Mouse (Mus musculus): ENCODE data around the gene Pkp1. TPM values are rescaled to one million over a fixed set of nuclear protein-coding genes. Genes with fewer than 3 reads are reported as not detected.

The Pkp1 gene
- polyA plus RNA-seq, 1 experiment from 2014 or later = not detected

GRCm38 (mm10) chr1:135943713-135944112 lies 24.7 kb upstream of the Pkp1 start:
- Histone ChIP-seq H3K4me3 (ENCODE audit: low read length) (no peak overlapping the region), H3K36me3 (ENCODE audit: control insufficient read depth, insufficient read depth, low read length) (no peaks in the 10 kb centered on the region), H3K4me1 (ENCODE audit: control insufficient read depth, insufficient read depth, low read length) (no peaks in the 10 kb centered on the region), H3K9me3 (ENCODE audit: control insufficient read depth, low read length) (no peaks in the 10 kb centered on the region), H3K27ac (ENCODE audit: low read depth, low read length) (no peak overlapping the region), H3K27me3 (ENCODE audit: control insufficient read depth, insufficient read depth, low read length) (no peaks in the 10 kb centered on the region), H3K4me2 (replicated peaks; ENCODE audit: low read depth, low read length) (no peak overlapping the region), H3K9ac (ENCODE audit: low read depth, low read length) (no peak overlapping the region)
- no peak for ATAC-seq (ENCODE audit: low FRiP score, low TSS enrichment)
- 94% methylated on average over 2 of the region's 2 CpGs for WGBS

GRCm38 (mm10) chr1:135942116-135942515 lies 23.1 kb upstream of the Pkp1 start:
- no peak overlapping the region for H3K9ac ChIP-seq (ENCODE audit: low read depth, low read length)
- no peaks in the 10 kb centered on the region for H3K27me3 ChIP-seq (ENCODE audit: control insufficient read depth, insufficient read depth, low read length)
- H3K4me1 ChIP-seq (ENCODE audit: control insufficient read depth, insufficient read depth, low read length) = no peaks in the 10 kb centered on the region
- no peaks in the 10 kb centered on the region for H3K36me3 ChIP-seq (ENCODE audit: control insufficient read depth, insufficient read depth, low read length)
- H3K4me2 ChIP-seq (replicated peaks; ENCODE audit: low read depth, low read length) = no peak overlapping the region
- no peaks in the 10 kb centered on the region for H3K9me3 ChIP-seq (ENCODE audit: control insufficient read depth, low read length)
- ATAC-seq (ENCODE audit: low FRiP score, low TSS enrichment) = no peak
- H3K4me3 ChIP-seq (ENCODE audit: low read length) = no peak overlapping the region
- no peak overlapping the region for H3K27ac ChIP-seq (ENCODE audit: low read depth, low read length)
- WGBS = 49% methylated on average over 7 of the region's 7 CpGs

GRCm38 (mm10) chr1:135941259-135942006 lies 22.4 kb upstream of the Pkp1 start:
- ATAC-seq (ENCODE audit: low FRiP score, low TSS enrichment) = no peak
- Histone ChIP-seq H3K9me3 (ENCODE audit: control insufficient read depth, low read length) (no peaks in the 10 kb centered on the region), H3K4me3 (ENCODE audit: low read length) (no peak overlapping the region), H3K4me1 (ENCODE audit: control insufficient read depth, insufficient read depth, low read length) (no peaks in the 10 kb centered on the region), H3K27ac (ENCODE audit: low read depth, low read length) (no peak overlapping the region), H3K36me3 (ENCODE audit: control insufficient read depth, insufficient read depth, low read length) (no peaks in the 10 kb centered on the region), H3K27me3 (ENCODE audit: control insufficient read depth, insufficient read depth, low read length) (no peaks in the 10 kb centered on the region), H3K9ac (ENCODE audit: low read depth, low read length) (no peak overlapping the region), H3K4me2 (replicated peaks; ENCODE audit: low read depth, low read length) (no peak overlapping the region)
- 73% methylated on average over 6 of the region's 6 CpGs for WGBS

- Histone ChIP-seq H3K4me1 (ENCODE audit: control insufficient read depth, insufficient read depth, low read length) (no peaks in the 10 kb centered on the region), H3K9ac (ENCODE audit: low read depth, low read length) (no peak overlapping the region), H3K9me3 (ENCODE audit: control insufficient read depth, low read length) (no peaks in the 10 kb centered on the region), H3K36me3 (ENCODE audit: control insufficient read depth, insufficient read depth, low read length) (no peaks in the 10 kb centered on the region), H3K27ac (ENCODE audit: low read depth, low read length) (no peak overlapping the region), H3K4me2 (replicated peaks; ENCODE audit: low read depth, low read length) (no peak overlapping the region), H3K27me3 (ENCODE audit: control insufficient read depth, insufficient read depth, low read length) (no peaks in the 10 kb centered on the region), H3K4me3 (ENCODE audit: low read length) (no peak overlapping the region)
- no peak for ATAC-seq (ENCODE audit: low FRiP score, low TSS enrichment)
- WGBS = 38% methylated on average over 1 of the region's 1 CpGs
Observed at GRCm38 (mm10) chr1:135936091-135936490, 17.1 kb upstream of the Pkp1 start.

GRCm38 (mm10) chr1:135933704-135934293 lies 14.8 kb upstream of the Pkp1 start:
- H3K27ac ChIP-seq (ENCODE audit: low read depth, low read length) = no peak overlapping the region

GRCm38 (mm10) chr1:135929876-135930275 lies 10.9 kb upstream of the Pkp1 start:
- Histone ChIP-seq H3K27me3 (ENCODE audit: control insufficient read depth, insufficient read depth, low read length) (no peaks in the 10 kb centered on the region), H3K9ac (ENCODE audit: low read depth, low read length) (no peak overlapping the region), H3K4me3 (ENCODE audit: low read length) (no peak overlapping the region), H3K4me1 (ENCODE audit: control insufficient read depth, insufficient read depth, low read length) (no peaks in the 10 kb centered on the region), H3K9me3 (ENCODE audit: control insufficient read depth, low read length) (no peaks in the 10 kb centered on the region), H3K4me2 (replicated peaks; ENCODE audit: low read depth, low read length) (no peak overlapping the region), H3K27ac (ENCODE audit: low read depth, low read length) (no peak overlapping the region), H3K36me3 (ENCODE audit: control insufficient read depth, insufficient read depth, low read length) (no peaks in the 10 kb centered on the region)
- ATAC-seq (ENCODE audit: low FRiP score, low TSS enrichment) = no peak
- WGBS = 54% methylated on average over 3 of the region's 3 CpGs

More at GRCm38 (mm10) chr1:135933704-135934293, 14.8 kb upstream of the Pkp1 start:
- no peaks in the 10 kb centered on the region for H3K9me3 ChIP-seq (ENCODE audit: control insufficient read depth, low read length)
- H3K4me1 ChIP-seq (ENCODE audit: control insufficient read depth, insufficient read depth, low read length) = no peaks in the 10 kb centered on the region
- no peak overlapping the region for H3K4me3 ChIP-seq (ENCODE audit: low read length)
- WGBS = 45% methylated on average over 18 of the region's 18 CpGs
- no peaks in the 10 kb centered on the region for H3K36me3 ChIP-seq (ENCODE audit: control insufficient read depth, insufficient read depth, low read length)
- H3K27me3 ChIP-seq (ENCODE audit: control insufficient read depth, insufficient read depth, low read length) = no peaks in the 10 kb centered on the region
- no peak overlapping the region for H3K9ac ChIP-seq (ENCODE audit: low read depth, low read length)
- no peak overlapping the region for H3K4me2 ChIP-seq (replicated peaks; ENCODE audit: low read depth, low read length)
- ATAC-seq (ENCODE audit: low FRiP score, low TSS enrichment) = peak; percentile 43; the same call in 1 of the 2 replicates

GRCm38 (mm10) chr1:135925848-135926247 lies 6.8 kb upstream of the Pkp1 start:
- 72% methylated on average over 5 of the region's 5 CpGs for WGBS
- no peaks in the 10 kb centered on the region for H3K4me1 ChIP-seq (ENCODE audit: control insufficient read depth, insufficient read depth, low read length)
- no peak overlapping the region for H3K27ac ChIP-seq (ENCODE audit: low read depth, low read length)
- H3K4me3 ChIP-seq (ENCODE audit: low read length) = no peak overlapping the region
- no peak overlapping the region for H3K4me2 ChIP-seq (replicated peaks; ENCODE audit: low read depth, low read length)
- no peak for ATAC-seq (ENCODE audit: low FRiP score, low TSS enrichment)
- H3K36me3 ChIP-seq (ENCODE audit: control insufficient read depth, insufficient read depth, low read length) = no peaks in the 10 kb centered on the region
- no peak overlapping the region for H3K9ac ChIP-seq (ENCODE audit: low read depth, low read length)
- no peaks in the 10 kb centered on the region for H3K9me3 ChIP-seq (ENCODE audit: control insufficient read depth, low read length)
- H3K27me3 ChIP-seq (ENCODE audit: control insufficient read depth, insufficient read depth, low read length) = peaks cover 14% of the 10 kb centered on the region; the same call in 1 of the 2 replicates

- no peak overlapping the region for H3K4me2 ChIP-seq (replicated peaks; ENCODE audit: low read depth, low read length)
- H3K9me3 ChIP-seq (ENCODE audit: control insufficient read depth, low read length) = no peaks in the 10 kb centered on the region
- no peak for ATAC-seq (ENCODE audit: low FRiP score, low TSS enrichment)
- no peaks in the 10 kb centered on the region for H3K36me3 ChIP-seq (ENCODE audit: control insufficient read depth, insufficient read depth, low read length)
- H3K27me3 ChIP-seq (ENCODE audit: control insufficient read depth, insufficient read depth, low read length) = peaks cover 27% of the 10 kb centered on the region
- no peaks in the 10 kb centered on the region for H3K4me1 ChIP-seq (ENCODE audit: control insufficient read depth, insufficient read depth, low read length)
- H3K27ac ChIP-seq (ENCODE audit: low read depth, low read length) = no peak overlapping the region
- no peak overlapping the region for H3K4me3 ChIP-seq (ENCODE audit: low read length)
- no peak overlapping the region for H3K9ac ChIP-seq (ENCODE audit: low read depth, low read length)
- WGBS = 68% methylated on average over 5 of the region's 5 CpGs
Observed at GRCm38 (mm10) chr1:135924377-135924994, 5.5 kb upstream of the Pkp1 start.

- Histone ChIP-seq H3K4me1 (ENCODE audit: control insufficient read depth, insufficient read depth, low read length) (no peaks in the 10 kb centered on the region), H3K27me3 (ENCODE audit: control insufficient read depth, insufficient read depth, low read length) (peaks cover 40% of the 10 kb centered on the region), H3K9me3 (ENCODE audit: control insufficient read depth, low read length) (no peaks in the 10 kb centered on the region), H3K4me2 (replicated peaks; ENCODE audit: low read depth, low read length) (no peak overlapping the region), H3K9ac (ENCODE audit: low read depth, low read length) (no peak overlapping the region), H3K27ac (ENCODE audit: low read depth, low read length) (no peak overlapping the region), H3K36me3 (ENCODE audit: control insufficient read depth, insufficient read depth, low read length) (no peaks in the 10 kb centered on the region), H3K4me3 (ENCODE audit: low read length) (no peak overlapping the region)
- no peak for ATAC-seq (ENCODE audit: low FRiP score, low TSS enrichment)
- 80% methylated on average over 7 of the region's 7 CpGs for WGBS
Observed at GRCm38 (mm10) chr1:135923229-135923628, 4.2 kb upstream of the Pkp1 start.
